Mouse (Mus musculus) frontal cortex, adult 2 months (tissue): Measurements from ENCODE around the gene Gm13695. TPM values are rescaled to one million over a fixed set of nuclear protein-coding genes. Genes with fewer than 3 reads are reported as not detected.

ENCODE experiments used
- polyA plus RNA-seq: library from polyadenylated mRNA; depleted of rRNA; stranded (reverse); fragments of >200 nt; gene quantifications from 2 replicates; pipeline ENCODE4 v1.2.3, GENCODE M21; 2012; rRNA removed

Gene Gm13695
- polyA plus RNA-seq, 1 experiment = not detected

Other genes with a start within 250 kb of the Gm13695 start
- 88.1 and 97.6 TPM in 2 replicates for gene Itgav, start 242.9 kb upstream of the Gm13695 start, polyA plus RNA-seq
- gene Fam171b, start 154.7 kb upstream of the Gm13695 start, polyA plus RNA-seq = 199 and 209 TPM in 2 replicates
- not detected in 2 replicates for gene Zswim2, start 26.1 kb upstream of the Gm13695 start, polyA plus RNA-seq
- not detected in 2 replicates for gene Gm13698, start 11.6 kb upstream of the Gm13695 start, polyA plus RNA-seq
- not detected in 2 replicates for gene Gm13693, start 5.8 kb upstream of the Gm13695 start, polyA plus RNA-seq
- gene Gm13696, start 5.8 kb downstream of the Gm13695 start, polyA plus RNA-seq = not detected in 2 replicates
- gene Gm13694, start 11.6 kb downstream of the Gm13695 start, polyA plus RNA-seq = not detected in 2 replicates
- not detected in 2 replicates for gene Gm13697, start 17.4 kb downstream of the Gm13695 start, polyA plus RNA-seq
- not detected in 2 replicates for gene Gm13691, start 23.2 kb downstream of the Gm13695 start, polyA plus RNA-seq